Mouse (Mus musculus): ENCODE measurements around the gene Arfgap1.

Arfgap1 gene

GRCm38 (mm10) chr2:180986449-180986848, 19.4 kb downstream of the Arfgap1 start, which contains the start of gene Col20a1:
Gene Col20a1, plus strand, starts transcription at chr2:180986535.
- no peak for DNase-seq

- DNase-seq, result no peak
Measured at GRCm38 (mm10) chr2:180987001-180987400, 20.0 kb downstream of the Arfgap1 start.

GRCm38 (mm10) chr2:180987432-180988030, 20.5 kb downstream of the Arfgap1 start:
- DNase-seq, result no peak

- no peak for DNase-seq
Measured at GRCm38 (mm10) chr2:180988347-180988913, 21.4 kb downstream of the Arfgap1 start.

GRCm38 (mm10) chr2:180988948-180989347, 21.9 kb downstream of the Arfgap1 start:
- no peak for DNase-seq

GRCm38 (mm10) chr2:180990347-180990746, 23.3 kb downstream of the Arfgap1 start:
- DNase-seq, result no peak

GRCm38 (mm10) chr2:180994360-180994759, 27.3 kb downstream of the Arfgap1 start:
- DNase-seq, result no peak

- DNase-seq, result no peak
Measured at GRCm38 (mm10) chr2:180995457-180995856, 28.4 kb downstream of the Arfgap1 start.

GRCm38 (mm10) chr2:180996436-180996835, 29.4 kb downstream of the Arfgap1 start:
- DNase-seq, result peak; percentile 56

GRCm38 (mm10) chr2:180996905-180997304, 29.9 kb downstream of the Arfgap1 start:
- peak; percentile 55 for DNase-seq

GRCm38 (mm10) chr2:181007054-181007453, 40.0 kb downstream of the Arfgap1 start:
- DNase-seq, result no peak

GRCm38 (mm10) chr2:181008339-181008738, 41.3 kb downstream of the Arfgap1 start:
- no peak for DNase-seq

GRCm38 (mm10) chr2:181031406-181031934, 64.4 kb downstream of the Arfgap1 start:
- DNase-seq, result peak; percentile 40

All from layer of hippocampus, adult 9-11 months (tissue).